Mouse (Mus musculus) megakaryocyte, embryonic 14.5 days (primary cell): ENCODE measurements around the gene Gnl1.

Experiments
- FLI1 ChIP-seq: IDR thresholded peaks from 2 replicates; pipeline ENCODE4 v1.6.1; 2012; ENCODE audit warnings: low read length, inconsistent platforms, mixed read lengths
- GATA1 ChIP-seq: IDR thresholded peaks from 3 replicates; pipeline ENCODE4 v1.6.1; 2012; ENCODE audit warnings: mixed read lengths, low read length, inconsistent platforms, borderline replicate concordance

DNA sequence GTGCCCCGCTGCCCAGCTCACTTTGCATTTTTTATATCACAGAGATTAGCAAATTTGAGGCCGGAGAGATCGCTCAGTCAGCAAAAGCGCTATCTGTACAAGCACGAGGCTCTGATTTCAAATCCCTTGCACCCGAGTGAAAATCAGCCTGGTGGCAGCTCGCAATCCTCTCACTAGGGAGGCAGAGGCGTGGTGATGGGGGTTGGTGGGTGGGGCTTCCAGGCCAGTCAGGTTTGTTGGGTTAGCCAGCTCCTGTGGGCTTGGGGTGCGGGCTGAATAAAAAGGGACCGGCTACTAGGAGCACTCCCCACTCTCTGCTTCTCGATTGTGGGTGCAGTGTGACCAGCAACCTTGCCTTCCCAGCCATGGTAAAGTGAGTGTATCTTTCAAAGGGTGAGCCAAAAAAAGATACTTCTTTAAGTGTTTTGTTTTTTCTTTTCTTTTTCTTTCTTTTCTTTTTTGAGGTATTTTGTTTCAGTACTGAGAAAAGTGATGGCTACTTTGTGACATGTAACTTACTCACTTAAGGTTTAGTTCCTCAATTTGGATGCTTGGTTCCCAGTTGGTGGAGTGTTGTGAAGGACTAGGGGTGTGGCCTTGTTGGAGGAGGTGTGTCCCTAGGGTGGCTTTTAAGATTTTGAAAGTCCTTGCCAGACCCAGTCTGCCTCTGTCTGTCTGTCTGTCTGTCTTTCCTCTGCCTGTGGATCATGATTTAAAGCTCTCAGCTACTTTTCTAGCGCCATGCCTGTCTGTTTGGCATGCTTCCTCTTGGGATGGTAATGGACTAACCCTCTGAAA is 18.3 kb downstream of the Gnl1 start:
- TF ChIP-seq GATA1 (no peak), FLI1 (no peak)
